Mouse (Mus musculus) embryonic fibroblast, embryonic 13.5 days (primary cell): ENCODE data around the gene Nqo2.

Source experiments
- CTCF ChIP-seq: IDR thresholded peaks from 2 replicates; pipeline ENCODE4 v1.5.1; 2011; ENCODE audit warnings: mild to moderate bottlenecking, control low read depth, low read length, moderate library complexity, borderline replicate concordance; ENCODE audit not compliant: insufficient read depth
- POLR2A ChIP-seq: IDR thresholded peaks from 2 replicates; pipeline ENCODE4 v1.6.1; 2011; ENCODE audit warnings: low read depth, mild to moderate bottlenecking, control low read depth, low read length, moderate library complexity

- TF ChIP-seq CTCF (no peak), POLR2A (no peak)
These were observed 43.4 kb upstream of the Nqo2 start for GRCm38 (mm10) chr13:33921041-33921440.
